Mouse (Mus musculus): ENCODE results near the gene Usp30. TPM values are rescaled to one million over a fixed set of nuclear protein-coding genes. Genes with fewer than 3 reads are reported as not detected.

The Usp30 gene
- polyA plus RNA-seq, 1 experiment, result 12.2 TPM

- Histone ChIP-seq H3K27ac (ENCODE audit: insufficient read depth, low read length) (no peak overlapping the region), H3K4me3 (ENCODE audit: insufficient read depth, low read length) (no peak overlapping the region), H3K4me1 (ENCODE audit: control insufficient read depth, insufficient read depth, low read length) (no peaks in the 10 kb centered on the region)
- TF ChIP-seq POLR2A (IDR thresholded peaks at IDR 0.05; ENCODE audit: low read depth, low read length), result no peak
- TF ChIP-seq CTCF (IDR thresholded peaks at IDR 0.05; ENCODE audit: borderline replicate concordance, insufficient read depth, low read length), result no peak
Measured at GRCm38 (mm10) chr5:114040911-114041310, 24.4 kb upstream of the Usp30 start.

DNA sequence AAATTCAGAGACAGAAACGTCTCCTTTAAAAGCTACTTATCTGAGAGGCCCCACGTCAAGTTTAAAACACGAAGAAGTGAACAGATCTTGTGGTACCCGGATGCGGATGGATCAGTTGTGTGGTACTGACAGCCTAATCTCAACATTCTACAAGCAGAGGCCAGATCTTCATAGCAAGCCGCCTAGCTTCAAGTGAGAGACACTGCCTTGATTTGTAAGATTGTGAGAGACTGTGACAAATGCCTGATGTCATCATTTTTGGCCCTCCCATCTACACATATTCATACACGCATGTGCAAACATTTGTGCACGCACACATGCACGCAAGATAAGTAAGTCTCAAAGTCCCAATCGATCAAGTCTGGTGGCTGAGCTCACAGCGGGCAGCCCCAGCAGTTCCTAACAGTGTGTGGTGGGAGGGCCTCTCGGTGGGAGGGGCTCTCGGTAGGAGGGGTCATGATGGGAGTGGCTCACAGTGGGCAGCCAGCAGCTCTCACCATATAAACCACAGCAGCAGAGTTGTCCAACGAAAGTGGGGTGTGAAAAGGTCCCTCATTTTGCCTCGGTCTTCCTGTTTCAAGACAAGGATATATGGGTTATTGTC, 23.8 kb upstream of the Usp30 start:
- Histone ChIP-seq H3K27ac (ENCODE audit: insufficient read depth, low read length) (no peak overlapping the region), H3K4me3 (ENCODE audit: insufficient read depth, low read length) (no peak overlapping the region), H3K4me1 (ENCODE audit: control insufficient read depth, insufficient read depth, low read length) (no peaks in the 10 kb centered on the region)
- TF ChIP-seq CTCF (IDR thresholded peaks at IDR 0.05; ENCODE audit: borderline replicate concordance, insufficient read depth, low read length) (no peak), POLR2A (IDR thresholded peaks at IDR 0.05; ENCODE audit: low read depth, low read length) (no peak)

DNA sequence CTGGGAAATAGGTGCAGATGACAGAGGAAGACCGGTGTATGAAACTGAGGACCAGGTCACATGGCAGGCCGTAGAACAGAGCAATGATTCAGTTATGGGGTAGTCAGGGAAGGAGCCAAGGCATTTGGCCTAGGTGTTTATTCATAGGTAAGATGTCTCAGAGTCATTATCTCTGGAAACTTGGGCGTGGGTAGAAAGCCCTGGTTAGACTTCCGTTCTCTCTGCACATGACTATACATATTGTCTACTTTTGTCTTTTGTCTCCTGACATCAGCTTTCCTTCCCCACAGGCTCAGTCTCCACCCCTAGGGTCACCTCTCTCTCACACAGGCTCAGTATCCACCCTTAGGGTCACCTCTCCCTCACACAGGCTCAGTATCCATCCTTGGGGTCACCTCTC, 21.5 kb upstream of the Usp30 start:
- H3K4me3 ChIP-seq (ENCODE audit: insufficient read depth, low read length), result no peak overlapping the region
- H3K4me1 ChIP-seq (ENCODE audit: control insufficient read depth, insufficient read depth, low read length), result no peaks in the 10 kb centered on the region
- TF ChIP-seq POLR2A (IDR thresholded peaks at IDR 0.05; ENCODE audit: low read depth, low read length) (no peak), CTCF (IDR thresholded peaks at IDR 0.05; ENCODE audit: borderline replicate concordance, insufficient read depth, low read length) (no peak)
- H3K27ac ChIP-seq (ENCODE audit: insufficient read depth, low read length), result no peak overlapping the region

DNA sequence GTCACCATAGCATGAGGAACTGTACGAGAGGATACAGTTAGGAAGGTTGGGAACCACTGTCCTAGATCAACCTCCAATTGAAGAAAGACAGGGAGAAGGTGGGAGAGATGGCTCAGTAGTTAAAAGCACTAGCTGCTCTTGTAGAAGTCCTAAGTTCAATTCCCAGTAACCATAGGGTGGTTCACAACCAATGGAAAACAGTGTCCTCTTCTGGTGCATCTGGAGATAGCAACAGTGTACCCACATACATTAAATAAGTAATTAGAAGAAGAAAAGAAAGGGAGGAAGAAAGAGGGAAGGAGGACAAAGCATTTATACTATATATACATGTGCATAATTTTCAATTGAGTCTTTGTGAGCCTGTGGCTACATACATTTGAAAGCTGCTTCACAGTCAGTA, 20.1 kb upstream of the Usp30 start:
- Histone ChIP-seq H3K4me3 (ENCODE audit: insufficient read depth, low read length) (no peak overlapping the region), H3K4me1 (ENCODE audit: control insufficient read depth, insufficient read depth, low read length) (no peaks in the 10 kb centered on the region), H3K27ac (ENCODE audit: insufficient read depth, low read length) (no peak overlapping the region)
- no peak for TF ChIP-seq POLR2A (IDR thresholded peaks at IDR 0.05; ENCODE audit: low read depth, low read length)
- no peak for TF ChIP-seq CTCF (IDR thresholded peaks at IDR 0.05; ENCODE audit: borderline replicate concordance, insufficient read depth, low read length)

DNA sequence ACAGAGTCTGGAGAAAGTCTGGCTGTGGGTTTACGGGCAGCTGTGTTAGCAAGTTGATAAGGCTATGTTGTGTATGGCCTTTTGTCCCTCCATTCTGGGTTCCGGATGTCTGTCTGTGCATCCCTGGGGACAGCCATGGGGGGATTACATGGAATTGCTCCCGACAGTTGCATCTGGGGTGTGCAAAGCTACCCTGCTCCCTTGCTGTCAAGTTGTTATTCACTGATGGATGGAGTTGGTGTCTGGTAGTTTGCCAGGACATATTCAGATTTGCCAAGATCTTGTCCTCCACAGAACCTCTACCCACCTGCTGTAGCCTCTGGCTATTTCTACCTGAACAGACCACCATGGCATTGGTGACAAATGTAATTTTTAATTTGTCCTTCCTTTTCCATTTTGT, 19.1 kb upstream of the Usp30 start:
- no peak overlapping the region for H3K4me3 ChIP-seq (ENCODE audit: insufficient read depth, low read length)
- H3K4me1 ChIP-seq (ENCODE audit: control insufficient read depth, insufficient read depth, low read length), result no peaks in the 10 kb centered on the region
- TF ChIP-seq CTCF (IDR thresholded peaks at IDR 0.05; ENCODE audit: borderline replicate concordance, insufficient read depth, low read length) (no peak), POLR2A (IDR thresholded peaks at IDR 0.05; ENCODE audit: low read depth, low read length) (no peak)
- H3K27ac ChIP-seq (ENCODE audit: insufficient read depth, low read length), result no peak overlapping the region

GRCm38 (mm10) chr5:114046604-114047003, 18.7 kb upstream of the Usp30 start:
- Histone ChIP-seq H3K27ac (ENCODE audit: insufficient read depth, low read length) (no peak overlapping the region), H3K4me1 (ENCODE audit: control insufficient read depth, insufficient read depth, low read length) (no peaks in the 10 kb centered on the region), H3K4me3 (ENCODE audit: insufficient read depth, low read length) (no peak overlapping the region)
- no peak for TF ChIP-seq CTCF (IDR thresholded peaks at IDR 0.05; ENCODE audit: borderline replicate concordance, insufficient read depth, low read length)
- no peak for TF ChIP-seq POLR2A (IDR thresholded peaks at IDR 0.05; ENCODE audit: low read depth, low read length)

DNA sequence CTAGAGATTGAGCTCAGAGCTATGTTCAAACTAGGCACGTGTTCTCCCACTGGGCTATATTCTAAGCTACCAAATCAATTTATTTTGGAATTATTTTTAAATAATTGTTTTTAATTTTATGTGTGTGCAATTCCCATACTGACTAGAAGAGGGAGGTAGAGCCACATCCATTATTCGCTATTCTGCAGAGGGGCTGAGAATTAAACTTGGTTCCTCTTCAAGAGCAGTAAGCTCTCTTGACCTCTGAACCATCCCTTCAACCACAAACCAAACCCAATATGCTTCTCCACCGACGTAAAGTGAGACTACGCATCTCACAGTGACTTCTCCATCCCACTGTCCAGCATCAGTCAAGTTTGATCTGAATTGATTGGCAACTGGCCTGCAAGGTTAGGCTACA, 18.1 kb upstream of the Usp30 start:
- Histone ChIP-seq H3K4me3 (ENCODE audit: insufficient read depth, low read length) (no peak overlapping the region), H3K4me1 (ENCODE audit: control insufficient read depth, insufficient read depth, low read length) (no peaks in the 10 kb centered on the region), H3K27ac (ENCODE audit: insufficient read depth, low read length) (no peak overlapping the region)
- TF ChIP-seq POLR2A (IDR thresholded peaks at IDR 0.05; ENCODE audit: low read depth, low read length), result no peak
- TF ChIP-seq CTCF (IDR thresholded peaks at IDR 0.05; ENCODE audit: borderline replicate concordance, insufficient read depth, low read length), result no peak

- no peak overlapping the region for H3K27ac ChIP-seq (ENCODE audit: insufficient read depth, low read length)
- no peak for TF ChIP-seq CTCF (IDR thresholded peaks at IDR 0.05; ENCODE audit: borderline replicate concordance, insufficient read depth, low read length)
- no peak overlapping the region for H3K4me3 ChIP-seq (ENCODE audit: insufficient read depth, low read length)
- H3K4me1 ChIP-seq (ENCODE audit: control insufficient read depth, insufficient read depth, low read length), result no peaks in the 10 kb centered on the region
Measured at GRCm38 (mm10) chr5:114048731-114049308, 16.4 kb upstream of the Usp30 start.

- TF ChIP-seq CTCF (IDR thresholded peaks at IDR 0.05; ENCODE audit: borderline replicate concordance, insufficient read depth, low read length) (peak; percentile 52), POLR2A (IDR thresholded peaks at IDR 0.05; ENCODE audit: low read depth, low read length) (no peak)
- Histone ChIP-seq H3K4me3 (ENCODE audit: insufficient read depth, low read length) (no peak overlapping the region), H3K4me1 (ENCODE audit: control insufficient read depth, insufficient read depth, low read length) (no peaks in the 10 kb centered on the region), H3K27ac (ENCODE audit: insufficient read depth, low read length) (no peak overlapping the region)
Measured at GRCm38 (mm10) chr5:114052246-114052761, 13.0 kb upstream of the Usp30 start.

DNA sequence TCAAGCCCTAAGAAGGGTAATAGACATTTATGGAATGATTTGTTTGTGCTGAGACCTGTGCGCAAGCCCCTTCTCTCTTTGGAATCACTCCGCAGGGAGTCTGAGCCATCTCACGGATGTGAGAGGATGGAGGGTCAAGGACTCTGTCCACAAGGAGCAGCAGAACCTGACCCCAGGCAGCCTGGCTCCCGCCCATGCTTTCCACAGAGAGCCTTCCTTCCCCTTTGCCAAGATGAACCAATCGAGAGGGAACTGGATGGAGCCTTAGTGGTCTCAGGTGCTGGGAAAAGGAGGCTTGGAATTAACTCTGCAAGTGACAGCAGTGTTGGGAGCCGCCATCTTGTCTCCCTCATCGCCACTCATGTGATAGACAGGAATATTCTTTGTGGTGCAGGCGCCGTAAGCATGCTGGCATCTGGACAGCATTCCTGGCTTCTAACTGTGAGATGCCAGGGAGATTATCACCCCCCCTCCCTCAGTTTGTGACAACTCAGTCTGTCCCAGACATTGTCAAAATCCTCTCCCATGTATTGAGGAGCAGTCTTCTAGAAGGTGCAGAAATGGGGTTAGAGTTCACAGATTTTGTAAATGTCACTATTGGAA, 8.0 kb upstream of the Usp30 start:
- H3K4me3 ChIP-seq (ENCODE audit: insufficient read depth, low read length), result no peak overlapping the region
- H3K27ac ChIP-seq (ENCODE audit: insufficient read depth, low read length), result no peak overlapping the region
- TF ChIP-seq POLR2A (IDR thresholded peaks at IDR 0.05; ENCODE audit: low read depth, low read length) (no peak), CTCF (IDR thresholded peaks at IDR 0.05; ENCODE audit: borderline replicate concordance, insufficient read depth, low read length) (no peak)
- no peaks in the 10 kb centered on the region for H3K4me1 ChIP-seq (ENCODE audit: control insufficient read depth, insufficient read depth, low read length)
